Mouse (Mus musculus) urinary bladder, postnatal 10 days (tissue): ENCODE measurements around the gene Fam13c.

ENCODE experiments used
- DNase-seq: peaks from one replicate; pipeline ENCODE4 v3.0.0; 2022; ENCODE audit warnings: low spot score

Fam13c gene

GRCm38 (mm10) chr10:70458574-70459263 lies 18.4 kb downstream of the Fam13c start:
- DNase-seq = no peak

- no peak for DNase-seq
Observed at GRCm38 (mm10) chr10:70465638-70466037, 25.4 kb downstream of the Fam13c start.

DNA sequence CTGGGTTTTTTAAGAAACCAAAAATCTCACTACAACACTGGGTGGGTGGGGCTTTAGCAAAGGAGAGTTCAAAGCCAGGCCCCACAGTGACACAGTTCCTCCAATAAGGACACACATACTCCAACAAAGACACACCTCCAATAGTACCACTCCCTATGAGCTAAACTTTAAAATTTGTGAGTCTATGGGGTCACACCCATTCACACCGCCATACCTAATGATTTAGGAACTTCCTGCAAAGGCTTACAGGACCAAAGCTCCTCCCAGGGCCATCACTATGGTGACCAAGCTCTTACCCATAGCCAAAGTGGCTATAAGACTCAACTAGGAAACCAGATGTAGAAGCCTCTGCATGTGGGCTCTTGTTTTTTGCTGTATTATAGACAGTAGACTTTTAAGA lies 30.6 kb downstream of the Fam13c start:
- DNase-seq = no peak

DNA sequence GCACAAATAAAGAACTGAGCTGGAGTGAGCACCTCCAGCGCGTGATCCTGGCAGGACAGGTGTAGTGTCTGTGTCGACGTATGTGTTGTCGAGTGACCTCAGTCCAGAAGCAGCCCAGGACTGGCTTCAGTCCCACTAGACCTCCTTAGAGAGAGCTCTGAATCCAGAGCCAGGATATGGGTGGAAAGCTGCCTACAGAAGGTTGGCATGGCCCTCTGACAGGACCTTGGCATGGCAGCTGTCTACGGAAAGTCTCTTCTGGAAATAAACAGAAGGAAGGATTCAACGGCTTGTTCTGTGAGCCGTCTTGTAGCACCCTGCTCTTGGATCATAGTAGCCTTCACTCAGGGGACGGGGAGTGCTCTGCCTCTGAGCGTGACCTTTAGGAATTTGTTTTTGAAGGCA lies 37.5 kb downstream of the Fam13c start:
- no peak for DNase-seq

GRCm38 (mm10) chr10:70483736-70484135 lies 43.5 kb downstream of the Fam13c start:
- no peak for DNase-seq

- DNase-seq = no peak
Observed at GRCm38 (mm10) chr10:70484568-70485286, 44.4 kb downstream of the Fam13c start.

- DNase-seq = no peak
Observed at GRCm38 (mm10) chr10:70485287-70485612, 45.0 kb downstream of the Fam13c start.

GRCm38 (mm10) chr10:70486651-70487050 lies 46.4 kb downstream of the Fam13c start:
- no peak for DNase-seq

GRCm38 (mm10) chr10:70493891-70494290 lies 53.6 kb downstream of the Fam13c start:
- no peak for DNase-seq

DNA sequence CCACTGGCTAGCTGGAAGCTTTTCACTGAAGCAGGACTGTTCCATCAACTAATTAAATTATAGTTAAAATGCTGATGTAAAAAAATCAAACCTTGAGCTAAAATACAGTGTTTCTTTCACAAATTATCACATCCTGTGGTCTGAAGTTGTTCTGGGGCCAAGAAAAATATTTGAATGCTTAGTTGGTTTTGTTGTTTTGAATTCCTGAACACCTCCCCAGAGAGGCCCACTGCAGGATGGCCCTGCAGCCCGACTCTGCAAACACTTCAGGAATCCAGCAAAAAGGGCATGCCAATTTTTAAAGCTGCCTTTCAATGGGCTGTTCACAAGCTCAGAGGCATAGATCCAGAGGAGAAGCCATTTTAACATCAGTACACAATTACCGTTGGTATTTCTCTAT lies 54.2 kb downstream of the Fam13c start:
- DNase-seq = no peak

DNA sequence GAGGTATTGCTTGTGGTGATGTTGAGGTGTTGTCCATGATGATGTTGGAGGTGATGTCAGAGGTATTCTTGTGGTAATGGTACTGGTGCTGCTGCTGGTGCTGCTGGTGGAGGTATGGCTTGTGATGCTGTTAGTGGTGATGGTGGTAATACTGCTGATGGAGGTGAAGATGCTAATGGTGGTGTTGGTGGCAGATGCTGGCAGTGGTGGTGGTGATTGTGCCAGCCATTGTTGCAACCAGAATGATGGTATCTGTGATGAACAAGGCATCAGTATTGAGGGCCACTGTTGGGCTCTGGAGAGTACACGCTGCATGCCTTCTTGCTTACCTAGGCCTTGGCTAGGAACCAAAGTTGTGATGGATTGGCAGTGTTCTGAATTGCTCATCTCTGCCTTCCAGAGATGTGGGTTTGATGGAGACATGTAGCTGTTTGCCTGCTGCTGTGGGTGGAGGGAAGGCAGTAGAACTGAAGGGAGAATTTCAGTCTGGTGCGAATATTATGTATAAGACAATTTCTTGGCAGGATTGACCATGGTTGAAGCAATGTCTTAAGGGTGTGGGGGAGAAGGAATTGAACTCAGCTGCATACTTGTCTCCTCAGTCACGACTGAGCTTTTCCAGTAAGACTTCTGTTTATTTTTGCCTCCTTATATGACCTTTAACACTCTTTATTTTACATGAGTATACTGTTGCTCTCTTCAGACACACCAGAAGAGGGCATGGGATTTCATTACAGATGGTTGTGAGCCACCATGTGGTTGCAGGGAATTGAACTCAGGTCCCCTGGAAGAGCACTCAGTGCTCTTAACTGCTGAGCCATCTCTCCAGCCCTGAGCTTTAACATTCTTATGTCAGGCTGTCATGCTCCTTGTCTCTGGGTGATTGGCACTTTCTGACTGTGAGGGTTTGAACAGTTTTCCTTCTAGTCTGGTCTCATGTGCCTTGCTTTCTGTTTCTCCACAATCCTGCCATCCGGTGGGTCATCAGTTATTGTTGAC lies 55.1 kb downstream of the Fam13c start:
- no peak for DNase-seq

GRCm38 (mm10) chr10:70496938-70497337 lies 56.7 kb downstream of the Fam13c start:
- DNase-seq = no peak

GRCm38 (mm10) chr10:70498328-70498727 lies 58.0 kb downstream of the Fam13c start:
- DNase-seq = no peak

DNA sequence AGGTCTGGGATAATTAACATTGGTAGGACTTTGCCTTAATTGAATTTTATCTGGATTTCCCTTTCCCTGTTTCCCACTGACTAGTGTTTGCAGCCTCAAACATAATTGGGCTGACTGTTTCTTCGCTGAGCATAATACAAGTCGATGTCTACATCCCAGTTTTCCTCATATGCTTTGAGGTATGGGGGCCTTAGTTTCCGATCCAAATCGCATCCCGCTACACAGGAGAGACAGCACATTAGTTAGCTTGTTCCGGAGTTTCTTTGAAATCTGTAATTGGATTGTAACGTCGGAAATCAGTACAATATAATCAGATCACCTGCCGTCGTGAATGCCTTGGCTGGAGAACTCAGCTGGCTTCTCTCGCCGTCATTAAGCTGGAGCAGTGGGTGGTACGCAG lies 59.0 kb downstream of the Fam13c start:
- no peak for DNase-seq

- DNase-seq = no peak
Observed at GRCm38 (mm10) chr10:70504871-70505270, 64.6 kb downstream of the Fam13c start.

GRCm38 (mm10) chr10:70505395-70505794 lies 65.1 kb downstream of the Fam13c start:
- DNase-seq = no peak

GRCm38 (mm10) chr10:70505842-70506241 lies 65.6 kb downstream of the Fam13c start:
- DNase-seq = no peak

DNA sequence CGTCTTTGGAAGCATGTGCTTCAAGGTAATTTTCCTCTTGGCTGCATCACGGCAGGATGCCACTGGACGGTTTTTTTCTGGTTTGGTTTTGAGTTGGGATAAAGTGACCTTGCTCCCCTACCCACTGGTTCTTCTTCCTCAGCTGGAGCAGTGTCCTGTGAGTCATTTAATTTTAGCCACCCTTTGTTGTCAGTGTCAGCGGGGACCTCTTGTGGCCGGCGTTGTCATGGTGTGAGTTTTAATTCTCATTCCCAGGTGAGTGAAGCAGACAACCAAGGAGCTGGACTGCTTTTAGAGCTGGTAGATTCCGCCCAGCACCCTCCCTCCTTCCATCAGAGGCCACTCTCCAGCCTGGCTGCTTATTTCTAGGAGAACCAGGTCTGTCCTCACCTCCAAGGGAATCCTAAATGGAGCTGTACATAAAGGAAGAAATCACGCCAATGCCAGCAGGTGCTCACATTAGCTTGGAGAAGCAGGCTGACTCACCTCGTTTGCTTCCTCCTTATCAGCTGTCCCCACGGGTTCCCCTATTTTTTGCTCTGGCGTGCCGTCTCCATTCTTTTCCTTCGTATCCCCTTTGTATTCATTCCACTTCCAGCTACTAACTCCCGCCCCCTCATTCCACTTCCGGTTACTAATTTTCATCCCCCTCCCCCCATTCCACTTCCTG lies 66.4 kb downstream of the Fam13c start:
- no peak for DNase-seq

DNA sequence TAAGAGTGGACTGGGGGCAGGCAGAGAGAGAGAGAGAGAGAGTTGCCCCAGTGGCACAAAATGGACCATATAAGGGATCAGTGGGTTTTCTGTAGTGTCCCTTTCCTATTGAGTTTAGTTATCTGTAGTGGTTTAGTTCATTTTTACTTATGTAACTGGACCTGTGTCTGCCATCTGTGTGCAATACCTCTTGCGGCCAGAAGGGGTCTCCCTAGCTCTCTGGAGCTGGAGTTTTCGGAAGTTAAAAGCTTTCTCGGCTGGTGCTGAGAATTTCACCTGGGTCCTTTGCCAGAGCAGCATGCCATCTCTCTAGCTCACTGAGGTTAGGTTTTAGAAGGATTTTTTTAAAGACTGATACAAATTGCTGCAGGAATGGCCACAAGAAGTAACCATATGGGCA lies 67.6 kb downstream of the Fam13c start:
- no peak for DNase-seq

GRCm38 (mm10) chr10:70514848-70515247 lies 74.6 kb downstream of the Fam13c start:
- DNase-seq = no peak

- DNase-seq = no peak
Observed at GRCm38 (mm10) chr10:70516661-70517060, 76.4 kb downstream of the Fam13c start.

DNA sequence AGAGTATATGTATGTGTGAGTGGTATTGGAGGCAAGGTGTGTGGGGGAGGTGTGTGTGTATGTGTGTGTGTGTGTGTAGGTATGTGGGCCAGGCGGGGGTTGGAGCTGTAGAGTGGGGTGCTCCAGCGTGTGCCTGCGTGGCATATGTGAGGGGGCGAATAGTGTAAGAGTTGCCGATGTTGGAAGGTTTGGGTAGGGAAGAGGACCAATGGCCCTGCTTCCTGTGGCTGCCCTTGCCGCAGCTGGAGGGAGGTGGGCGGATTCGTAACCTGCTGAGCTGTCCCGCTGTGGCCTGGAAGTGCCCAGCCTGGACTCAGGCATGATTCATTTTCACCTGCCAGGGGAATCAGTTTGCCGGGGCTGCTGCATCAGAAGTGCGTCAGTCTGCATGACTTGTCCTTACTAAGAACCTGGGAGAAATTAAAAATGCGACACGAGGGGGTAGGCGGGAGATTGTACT lies 79.4 kb downstream of the Fam13c start:
- DNase-seq = no peak
